Mouse (Mus musculus): Measurements from ENCODE around the gene Gm815. TPM values are rescaled to one million over a fixed set of nuclear protein-coding genes. Genes with fewer than 3 reads are reported as not detected.

Gene Gm815
- not detected for polyA plus RNA-seq (2012; fragmentation: generic; extraction: Trizol)

GRCm38 (mm10) chr19:26885616-26886015, at the start of gene Gm815:
Gene Gm815, plus strand, starts transcription at chr19:26885881.

